12 mouse cellular contexts compared by ENCODE assay signal in genomic region chr6:83315293-83315692, GRCm38 (mm10). TPM values are rescaled to one million over a fixed set of nuclear protein-coding genes. Genes with fewer than 3 reads are reported as not detected.
DNase-seq lines count a peak whose midpoint lies in the region; ATAC-seq and TF ChIP-seq lines count a peak whose summit lies in the region.
"Had no signal": no experiment of that assay in that cellular context is flagged by ENCODE, and none has a peak within 500 bp of the region (broad histone marks: within the 10 kb centered on the region; RNA-seq: fewer than 3 reads in every experiment).

No protein-coding gene starts in this region.

- H3K27ac ChIP-seq in heart, embryonic 11.5 days (ENCODE audit: low read depth, low read length): no peak overlapping the region
- no peak overlapping the region for H3K27ac ChIP-seq in midbrain, embryonic 11.5 days (ENCODE audit: low read depth, low read length)
- no peak overlapping the region for H3K27ac ChIP-seq in midbrain, postnatal 0 days (ENCODE audit: low read depth, low read length)
- no peak overlapping the region for H3K27ac ChIP-seq in embryonic fibroblast, embryonic 13.5 days (ENCODE audit: insufficient read depth, low read length)
- no peak overlapping the region for H3K27ac ChIP-seq in neural tube, embryonic 13.5 days (replicated peaks)

- H3K4me3 ChIP-seq in heart, embryonic 11.5 days (ENCODE audit: low read depth, low read length): no peak overlapping the region
- no peak overlapping the region for H3K4me3 ChIP-seq in midbrain, embryonic 11.5 days (ENCODE audit: low read depth, low read length)
- no peak overlapping the region for H3K4me3 ChIP-seq in midbrain, postnatal 0 days (ENCODE audit: low read depth, low read length)
- peak overlapping the region; percentile 76; the same call in 1 of the 2 replicates for H3K4me3 ChIP-seq in embryonic fibroblast, embryonic 13.5 days (ENCODE audit: insufficient read depth, low read length)
- 0 out of 2 replicates have a peak overlapping the region, but pooled peaks have one; percentile 86 for H3K4me3 ChIP-seq in neural tube, embryonic 13.5 days

- no peak for ATAC-seq in heart, embryonic 11.5 days (replicated peaks; ENCODE audit: insufficient number of reproducible peaks, low FRiP score, low TSS enrichment)
- no peak for ATAC-seq in midbrain, embryonic 11.5 days (ENCODE audit: low FRiP score)
- ATAC-seq in midbrain, postnatal 0 days (ENCODE audit: low FRiP score): no peak
- no peak for ATAC-seq in neural tube, embryonic 13.5 days (ENCODE audit: low read depth)
- ATAC-seq: inflammation-experienced regulatory T-cells, adult 6 months had no signal

- H3K9ac ChIP-seq in heart, embryonic 11.5 days (ENCODE audit: low read depth, low read length): no peak overlapping the region
- H3K9ac ChIP-seq in midbrain, embryonic 11.5 days (ENCODE audit: low read length): no peak overlapping the region
- no peak overlapping the region for H3K9ac ChIP-seq in midbrain, postnatal 0 days (replicated peaks; ENCODE audit: low read length, poor library complexity, severe bottlenecking)
- 0 out of 2 replicates have a peak overlapping the region, but pooled peaks have one; percentile 43 for H3K9ac ChIP-seq in neural tube, embryonic 13.5 days

- intact Hi-C loops in left cerebral cortex, postnatal 14 days (cut with DNase I): no loop called here

- no peaks in the 10 kb centered on the region for H3K9me3 ChIP-seq in heart, embryonic 11.5 days (replicated peaks; ENCODE audit: control insufficient read depth, low read length)
- H3K9me3 ChIP-seq in midbrain, embryonic 11.5 days (ENCODE audit: control insufficient read depth, low read length): no peaks in the 10 kb centered on the region
- no peaks in the 10 kb centered on the region for H3K9me3 ChIP-seq in midbrain, postnatal 0 days (ENCODE audit: low read length)
- no peaks in the 10 kb centered on the region for H3K9me3 ChIP-seq in neural tube, embryonic 13.5 days

- TF ChIP-seq CTCF in midbrain, postnatal 0 days (IDR thresholded peaks at IDR 0.05): no peak
- no peak for TF ChIP-seq CTCF in embryonic fibroblast, embryonic 13.5 days (IDR thresholded peaks at IDR 0.05; ENCODE audit: borderline replicate concordance, insufficient read depth, low read length)

- H3K27me3 ChIP-seq in heart, embryonic 11.5 days (ENCODE audit: control insufficient read depth, insufficient read depth, low read length): no peaks in the 10 kb centered on the region
- no peaks in the 10 kb centered on the region for H3K27me3 ChIP-seq in midbrain, embryonic 11.5 days (ENCODE audit: control insufficient read depth, insufficient read depth, low read length)
- H3K27me3 ChIP-seq in midbrain, postnatal 0 days (ENCODE audit: insufficient read depth, low read length): no peaks in the 10 kb centered on the region
- H3K27me3 ChIP-seq in neural tube, embryonic 13.5 days: no peaks in the 10 kb centered on the region

- no peak for TF ChIP-seq POLR2A in embryonic fibroblast, embryonic 13.5 days (IDR thresholded peaks at IDR 0.05; ENCODE audit: low read depth, low read length)

- H3K36me3 ChIP-seq in heart, embryonic 11.5 days (ENCODE audit: control insufficient read depth, insufficient read depth, low read length): peaks cover 5% of the 10 kb centered on the region; the same call in 1 of the 2 replicates
- peaks cover 4% of the 10 kb centered on the region; the same call in 1 of the 2 replicates for H3K36me3 ChIP-seq in midbrain, embryonic 11.5 days (ENCODE audit: control insufficient read depth, insufficient read depth, low read length)
- H3K36me3 ChIP-seq in midbrain, postnatal 0 days (ENCODE audit: insufficient read depth, low read length): peaks cover 22% of the 10 kb centered on the region; the same call in 1 of the 2 replicates
- H3K36me3 ChIP-seq in neural tube, embryonic 13.5 days: peaks cover 26% of the 10 kb centered on the region

- no peak for DNase-seq in heart, adult 18-20 months
- no peak for DNase-seq in midbrain, embryonic 11.5 days (ENCODE audit: low spot score, missing footprints)
- no peak for DNase-seq in midbrain, postnatal 0 days (ENCODE audit: low spot score)
- no peak for DNase-seq in thymus, postnatal 25 days
- no peak for DNase-seq in left cerebral cortex, postnatal 14 days (ENCODE audit: low spot score in 2 of 2)
- DNase-seq: adrenal gland, postnatal 25 days; cerebellum, adult 11 months; right cerebral cortex, postnatal 4 days had no signal

- H3K4me1 ChIP-seq in heart, embryonic 11.5 days (ENCODE audit: control insufficient read depth, insufficient read depth, low read length): peaks cover 6% of the 10 kb centered on the region
- peaks cover 13% of the 10 kb centered on the region for H3K4me1 ChIP-seq in midbrain, embryonic 11.5 days (ENCODE audit: control insufficient read depth, insufficient read depth, low read length)
- H3K4me1 ChIP-seq in midbrain, postnatal 0 days (ENCODE audit: insufficient read depth, low read length): peaks cover 3% of the 10 kb centered on the region; the same call in 1 of the 2 replicates
- H3K4me1 ChIP-seq in embryonic fibroblast, embryonic 13.5 days (ENCODE audit: control insufficient read depth, insufficient read depth, low read length): no peaks in the 10 kb centered on the region
- peaks cover 19% of the 10 kb centered on the region for H3K4me1 ChIP-seq in neural tube, embryonic 13.5 days (replicated peaks)

- peak overlapping the region; percentile 67 for H3K4me2 ChIP-seq in heart, embryonic 11.5 days
- peak overlapping the region; percentile 83; the same call in 1 of the 2 replicates for H3K4me2 ChIP-seq in midbrain, embryonic 11.5 days
- no peak overlapping the region for H3K4me2 ChIP-seq in midbrain, postnatal 0 days (ENCODE audit: low read depth, low read length, poor library complexity, severe bottlenecking)
- H3K4me2 ChIP-seq in neural tube, embryonic 13.5 days: peak overlapping the region; percentile 90

RNA-seq across cellular contexts. Expression of gene Mthfd2, which starts 10.4 kb away (rescaled TPM):
- polyA plus RNA-seq in heart, embryonic 11.5 days (2014; fragmentation: Nextera tagmentation; extraction: Ambion mirVana): 44.5 and 45.4 TPM in 2 replicates
- 1 to 10 TPM; 2.3 to 3.8 TPM for total RNA-seq in heart, adult 18-20 months (2021)
- 48.0 and 51.6 TPM in 2 replicates for polyA plus RNA-seq in midbrain, embryonic 11.5 days (2014; fragmentation: Nextera tagmentation; extraction: Ambion mirVana)
- 19.2 and 24.0 TPM in 2 replicates for total RNA-seq in midbrain, postnatal 0 days (2014; rRNA removed)
- polyA plus RNA-seq in midbrain, postnatal 0 days (2015; fragmentation: Nextera tagmentation; extraction: Ambion mirVana): 27.0 and 32.0 TPM in 2 replicates
- polyA plus RNA-seq in embryonic fibroblast, embryonic 13.5 days (2011; ENCODE audit: insufficient read length, low read depth, missing spikeins): 123 and 138 TPM in 2 replicates
- polyA plus RNA-seq in neural tube, embryonic 13.5 days (2015; fragmentation: Nextera tagmentation; extraction: Ambion mirVana): 27.6 and 27.8 TPM in 2 replicates
- 1 to 10 TPM; 6.2 to 6.6 TPM for total RNA-seq in left cerebral cortex, postnatal 14 days (2021)

RNA-seq across cellular contexts. Expression of gene Mob1a, which starts 10.5 kb away (rescaled TPM):
- 42.2 and 49.5 TPM in 2 replicates for polyA plus RNA-seq in heart, embryonic 11.5 days (2014; fragmentation: Nextera tagmentation; extraction: Ambion mirVana)
- total RNA-seq in heart, adult 18-20 months (2021): 10 to 100 TPM; 23.8 to 26.6 TPM
- 73.7 and 82.0 TPM in 2 replicates for polyA plus RNA-seq in midbrain, embryonic 11.5 days (2014; fragmentation: Nextera tagmentation; extraction: Ambion mirVana)
- total RNA-seq in midbrain, postnatal 0 days (2014; rRNA removed): 23.2 and 31.6 TPM in 2 replicates
- 8.7 and 9.0 TPM in 2 replicates for polyA plus RNA-seq in midbrain, postnatal 0 days (2015; fragmentation: Nextera tagmentation; extraction: Ambion mirVana)
- 139 and 148 TPM in 2 replicates for polyA plus RNA-seq in embryonic fibroblast, embryonic 13.5 days (2011; ENCODE audit: insufficient read length, low read depth, missing spikeins)
- 29.2 and 32.8 TPM in 2 replicates for polyA plus RNA-seq in neural tube, embryonic 13.5 days (2015; fragmentation: Nextera tagmentation; extraction: Ambion mirVana)
- total RNA-seq in left cerebral cortex, postnatal 14 days (2021): 10 to 100 TPM; 22.0 to 22.4 TPM

RNA-seq across cellular contexts. Expression of gene Bola3, which starts 33.7 kb away (rescaled TPM):
- polyA plus RNA-seq in heart, embryonic 11.5 days (2014; fragmentation: Nextera tagmentation; extraction: Ambion mirVana): 279 and 280 TPM in 2 replicates
- total RNA-seq in heart, adult 18-20 months (2021): 100 to 1,000 TPM; 388 to 397 TPM
- polyA plus RNA-seq in midbrain, embryonic 11.5 days (2014; fragmentation: Nextera tagmentation; extraction: Ambion mirVana): 134 and 144 TPM in 2 replicates
- 9.6 and 10.6 TPM in 2 replicates for total RNA-seq in midbrain, postnatal 0 days (2014; rRNA removed)
- polyA plus RNA-seq in midbrain, postnatal 0 days (2015; fragmentation: Nextera tagmentation; extraction: Ambion mirVana): 46.2 and 51.2 TPM in 2 replicates
- polyA plus RNA-seq in embryonic fibroblast, embryonic 13.5 days (2011; ENCODE audit: insufficient read length, low read depth, missing spikeins): 86.0 and 88.1 TPM in 2 replicates
- 68.5 and 70.4 TPM in 2 replicates for polyA plus RNA-seq in neural tube, embryonic 13.5 days (2015; fragmentation: Nextera tagmentation; extraction: Ambion mirVana)
- total RNA-seq in left cerebral cortex, postnatal 14 days (2021): 10 to 100 TPM; 41.2 to 45.5 TPM

Comparison
In these comparisons a context has a peak if more than half of its experiments do, and no peak if none do; other contexts are left out.
1. H3K4me3 ChIP-seq: peak in embryonic fibroblast, embryonic 13.5 days (single experiment) and neural tube, embryonic 13.5 days (single experiment); none in heart, embryonic 11.5 days (single experiment), midbrain, embryonic 11.5 days (single experiment) and midbrain, postnatal 0 days (single experiment).